Mouse (Mus musculus) gastrocnemius, adult 8-10 months (tissue): ENCODE measurements around the gene Ttll1. TPM values are rescaled to one million over a fixed set of nuclear protein-coding genes. Genes with fewer than 3 reads are reported as not detected.

Source experiments
- microRNA-seq: library from miRNA; unstranded; fragments of <30 nt; microRNA quantifications from one replicate; pipeline ENCODE4 v1.2.0, GENCODE M21; 2022
- total RNA-seq, 4 experiments: library from RNA; stranded (reverse); gene quantifications; 2 replicates each; pipeline ENCODE4 v1.2.4; 2022

The Ttll1 gene
- total RNA-seq, 4 experiments from 2014 or later = 2.7 to 4.2 (median 3.5) TPM

Small RNAs within 50 kb of the gene (microRNA-seq; reads per million reads assigned to microRNA genes)
- gene Gm24575 = not detected

Other genes with a start within 250 kb of the Ttll1 start
- gene Arfgap3, start 160.6 kb downstream of the Ttll1 start, total RNA-seq = 1 to 10 TPM; 4.4 to 5.2 (median 4.8) TPM
- gene Pacsin2, start 46.3 kb downstream of the Ttll1 start, total RNA-seq = 10 to 100 TPM; 45.3 to 58.5 (median 48.2) TPM
- 1 to 10 TPM; 1.1 to 2.5 (median 2.1) TPM for gene Bik, start 16.0 kb upstream of the Ttll1 start, total RNA-seq
- 10 to 100 TPM; 25.3 to 34.8 (median 30.5) TPM for gene Tspo, start 52.7 kb upstream of the Ttll1 start, total RNA-seq
- gene Mcat, start 52.9 kb upstream of the Ttll1 start, total RNA-seq = 10 to 100 TPM; 21.9 to 25.0 (median 23.2) TPM
- 1 to 10 TPM; 3.4 to 5.0 (median 4.2) TPM for gene Ttll12, start 84.3 kb upstream of the Ttll1 start, total RNA-seq
- under 1 TPM; 0.12 to 0.35 (median 0.22) TPM for gene Scube1, start 214.1 kb upstream of the Ttll1 start, total RNA-seq